Mouse (Mus musculus): ENCODE measurements at regions not wholly inside any gene's neighbourhood (a gene's known extent, or its start where the extent isn't known, plus 50 kb on each side); places are given as distances from the start of the nearest gene placed in this dataset.

DNA sequence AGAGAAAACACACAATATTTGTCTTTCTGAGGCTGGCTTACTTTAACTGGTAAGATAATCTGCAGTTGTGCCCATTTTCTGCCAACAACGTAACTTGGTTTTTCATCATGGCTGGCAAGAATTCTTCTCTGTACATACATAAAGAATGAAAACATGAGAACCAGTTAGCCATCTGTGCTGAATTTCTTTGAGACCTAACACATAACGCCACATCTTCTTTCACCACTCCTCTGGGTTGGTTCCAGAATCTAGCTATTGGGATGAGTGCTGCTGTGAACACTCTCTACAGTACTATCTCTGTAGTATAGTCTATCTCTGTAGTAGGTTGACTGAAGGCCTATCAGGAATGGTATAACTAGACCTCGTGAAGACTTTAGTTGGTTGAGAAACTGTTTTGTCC is 132.1 kb downstream of the 1700020N01Rik start:
- DNase-seq: no peak

DNA sequence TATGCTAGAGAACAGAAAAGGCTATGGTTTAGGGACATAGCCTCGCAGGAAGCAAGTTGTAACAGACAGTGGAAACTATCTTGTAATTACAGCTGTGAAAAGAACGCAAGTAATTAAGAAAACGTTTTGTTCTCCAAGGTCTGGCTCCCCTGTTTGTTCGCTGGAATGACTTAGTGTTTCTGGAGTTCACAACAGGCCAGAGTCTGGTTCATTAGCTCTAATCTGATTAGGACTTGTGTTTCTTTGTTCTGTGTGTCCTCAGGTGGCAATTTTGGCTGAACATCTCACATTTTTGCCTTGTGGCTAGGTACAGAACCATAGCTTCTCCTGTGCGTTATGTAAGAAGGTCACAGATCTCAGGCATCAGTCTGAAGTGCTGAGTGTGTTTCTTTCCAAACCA is 141.7 kb upstream of the Sgk1 start:
- no peak for DNase-seq

DNA sequence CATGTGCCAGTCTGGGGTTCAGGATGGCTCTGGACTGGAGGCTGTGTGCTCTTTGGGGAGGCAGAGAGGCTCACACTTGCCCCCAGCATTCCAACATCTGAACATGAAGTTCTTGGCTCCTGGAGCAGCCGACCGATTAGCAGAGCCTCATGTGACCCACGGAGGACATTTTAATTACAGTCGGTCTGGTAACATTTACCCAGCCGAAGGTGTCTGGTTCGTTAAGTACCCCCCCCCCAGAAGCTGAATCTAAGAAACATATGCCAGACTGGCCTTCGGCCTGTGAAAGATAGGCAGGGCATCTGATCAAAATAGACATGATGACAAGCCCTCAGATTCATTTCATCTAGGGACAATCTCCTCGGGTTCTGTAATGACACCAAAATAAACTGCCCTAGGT is 140.4 kb upstream of the Sgk1 start:
- no peak for DNase-seq

DNA sequence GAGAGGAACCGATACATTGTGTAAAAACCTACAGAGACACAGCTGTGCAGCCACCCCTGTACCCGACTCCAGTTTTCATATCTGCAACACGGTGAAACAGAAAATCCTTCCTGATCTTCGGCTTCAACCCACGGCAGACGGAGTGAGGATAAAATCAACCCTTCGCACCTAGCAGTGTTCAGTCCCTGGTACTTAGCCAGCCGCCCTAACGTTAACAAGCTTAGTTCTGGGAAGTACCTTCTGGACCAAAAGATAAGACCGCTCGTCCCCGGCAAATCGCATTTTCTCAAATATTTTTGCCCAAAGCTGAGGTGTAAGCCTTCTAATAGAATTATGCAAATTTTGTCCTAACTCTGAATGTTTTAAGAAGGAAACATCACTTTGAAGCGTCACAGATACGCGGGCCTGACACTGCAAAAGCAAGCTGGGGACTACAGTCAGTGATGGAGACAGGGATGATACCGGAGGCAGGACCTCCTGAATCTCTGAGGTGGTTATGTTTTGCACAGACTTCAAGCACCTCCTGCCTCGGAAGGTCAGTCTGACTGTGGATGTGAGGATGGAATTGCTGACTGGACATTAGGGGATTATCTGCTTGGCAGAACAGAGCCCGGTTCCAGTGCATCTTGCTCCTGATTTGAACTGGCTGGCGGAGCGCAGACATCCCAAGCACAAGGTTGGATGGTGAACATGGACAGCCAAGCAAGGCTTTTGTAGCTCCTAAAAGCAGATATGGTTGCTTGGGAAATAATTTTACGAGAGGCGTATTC is 139.8 kb upstream of the Sgk1 start:
- DNase-seq: no peak

DNA sequence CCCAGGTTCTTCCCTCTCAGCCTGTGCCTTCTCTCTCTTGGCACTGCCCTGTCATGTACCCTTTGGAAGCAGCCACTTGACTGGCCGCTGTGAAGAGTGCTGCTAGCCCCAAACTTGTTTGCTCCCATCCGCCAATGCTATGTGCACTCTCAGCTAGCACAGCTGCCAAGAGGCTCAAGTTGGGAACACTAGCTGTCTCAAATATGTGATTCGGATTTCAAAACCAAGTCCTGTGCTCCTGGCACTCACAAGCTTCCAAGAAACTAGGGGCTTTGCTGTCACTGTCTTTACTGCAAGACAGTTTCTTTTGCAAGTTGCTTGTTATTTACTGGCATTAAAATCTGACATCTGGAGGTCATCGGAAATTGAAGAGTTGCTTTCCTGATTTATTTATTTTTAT is 138.6 kb upstream of the Sgk1 start:
- no peak for DNase-seq

DNA sequence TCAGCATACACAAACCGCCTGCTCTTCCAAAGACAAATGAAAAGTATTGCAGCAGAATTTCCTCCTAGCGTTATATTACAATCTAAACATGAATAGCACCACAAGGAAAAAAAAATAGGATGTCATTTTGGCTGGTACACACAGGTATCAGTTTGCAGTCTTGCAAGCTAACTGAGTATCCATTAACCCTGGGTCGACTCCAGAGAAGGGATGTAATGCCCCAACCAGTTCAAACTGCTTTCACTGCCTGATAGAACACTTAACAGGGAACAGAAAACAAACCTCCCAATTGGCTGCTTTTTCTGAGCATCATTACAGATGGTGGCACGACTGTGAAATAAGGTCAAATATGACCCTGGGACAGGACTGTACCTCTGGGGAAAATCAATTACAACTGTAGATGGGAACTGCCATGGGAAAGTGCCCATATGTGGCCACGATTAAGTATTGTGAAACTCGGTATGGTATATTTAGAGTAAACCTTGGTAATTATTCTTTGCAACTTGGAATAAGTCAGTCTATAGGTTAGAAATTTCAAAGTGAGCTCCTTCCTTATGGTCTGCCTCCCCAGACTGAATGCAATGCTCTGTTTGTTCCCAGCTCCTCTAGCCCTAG is 137.5 kb upstream of the Sgk1 start:
- no peak for DNase-seq

DNA sequence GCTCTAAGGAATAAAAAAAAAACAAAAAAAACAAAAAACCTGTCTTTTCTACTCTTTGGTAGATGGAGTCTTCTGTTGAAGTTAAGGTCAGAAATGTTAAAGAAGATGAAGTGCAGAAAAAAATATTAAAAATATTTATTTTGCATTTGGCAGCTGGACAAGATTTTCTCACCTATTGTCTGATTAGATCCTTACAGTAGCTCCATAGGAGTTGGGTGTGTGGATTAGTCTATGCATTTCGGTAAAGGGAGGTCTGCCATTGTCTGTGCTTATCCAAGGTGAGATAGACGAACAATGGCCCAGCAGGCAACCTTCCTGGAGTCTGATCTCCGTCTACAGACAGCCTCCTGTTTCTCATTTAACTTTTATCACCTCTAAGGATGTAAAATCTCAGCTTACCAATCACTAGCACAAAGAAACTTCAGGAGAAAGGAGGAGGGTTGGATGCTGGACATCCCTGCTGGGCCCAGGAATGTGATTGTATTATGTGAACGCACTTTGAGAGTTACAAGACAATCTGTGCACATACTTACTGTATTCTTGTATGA is 136.0 kb upstream of the Sgk1 start:
- DNase-seq: no peak

DNA sequence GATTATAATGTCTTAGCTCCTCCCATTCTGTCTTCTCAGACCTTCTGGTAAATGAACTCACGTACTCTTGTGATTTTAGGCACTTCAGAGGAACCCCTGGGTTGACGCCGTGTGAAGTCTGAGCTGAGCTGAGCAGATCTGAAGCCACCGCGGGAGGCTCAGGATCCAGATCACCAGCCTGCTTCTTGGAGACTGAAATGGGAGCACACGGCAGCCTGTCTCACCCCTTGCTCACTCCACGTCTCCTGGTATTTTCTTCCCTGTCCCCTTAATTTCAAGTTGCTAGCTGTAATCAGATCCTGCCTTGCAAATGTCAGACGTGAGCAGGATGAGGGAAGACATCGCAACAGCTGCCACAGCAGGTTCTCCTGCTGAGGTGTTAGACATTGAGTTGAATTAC is 135.3 kb upstream of the Sgk1 start:
- DNase-seq: no peak

DNA sequence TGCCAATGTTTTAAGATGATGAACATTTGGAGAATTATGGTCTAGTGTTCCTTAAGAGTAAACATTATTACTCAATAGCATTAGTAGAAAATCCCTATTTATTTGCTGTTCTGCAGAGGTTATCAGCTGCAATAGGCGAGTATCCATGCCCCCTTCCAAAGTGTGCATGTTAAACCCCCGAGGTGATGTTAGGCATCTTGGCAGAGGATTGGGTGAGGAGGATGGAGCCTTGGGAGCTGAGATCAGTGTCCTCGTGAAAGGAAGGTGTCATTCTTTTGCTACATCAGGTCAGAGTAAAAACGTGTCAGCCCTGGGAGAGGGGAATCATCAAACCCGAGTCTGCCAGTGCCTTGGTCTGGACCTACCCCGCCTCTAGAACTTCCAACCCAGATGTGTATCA is 130.7 kb upstream of the Sgk1 start:
- DNase-seq: no peak

DNA sequence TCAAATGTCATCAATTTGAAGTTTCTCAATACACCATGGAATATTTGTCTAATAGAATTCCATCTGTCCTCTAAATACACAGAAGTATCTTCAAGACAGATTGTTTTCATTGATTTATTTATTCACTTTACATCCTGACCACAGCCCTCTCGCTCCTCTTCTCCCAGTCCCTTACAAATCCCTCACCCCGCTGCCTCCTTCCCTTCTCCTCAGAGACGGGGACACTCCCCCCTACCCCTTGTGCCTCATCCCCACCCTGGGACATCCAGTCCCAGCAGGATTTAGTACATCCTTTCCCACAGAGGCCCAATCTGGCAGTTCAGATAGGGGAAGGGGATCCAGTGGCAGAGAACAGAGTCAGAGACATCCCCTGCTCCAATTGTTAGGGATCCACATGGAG is 129.6 kb upstream of the Sgk1 start:
- DNase-seq: no peak

DNA sequence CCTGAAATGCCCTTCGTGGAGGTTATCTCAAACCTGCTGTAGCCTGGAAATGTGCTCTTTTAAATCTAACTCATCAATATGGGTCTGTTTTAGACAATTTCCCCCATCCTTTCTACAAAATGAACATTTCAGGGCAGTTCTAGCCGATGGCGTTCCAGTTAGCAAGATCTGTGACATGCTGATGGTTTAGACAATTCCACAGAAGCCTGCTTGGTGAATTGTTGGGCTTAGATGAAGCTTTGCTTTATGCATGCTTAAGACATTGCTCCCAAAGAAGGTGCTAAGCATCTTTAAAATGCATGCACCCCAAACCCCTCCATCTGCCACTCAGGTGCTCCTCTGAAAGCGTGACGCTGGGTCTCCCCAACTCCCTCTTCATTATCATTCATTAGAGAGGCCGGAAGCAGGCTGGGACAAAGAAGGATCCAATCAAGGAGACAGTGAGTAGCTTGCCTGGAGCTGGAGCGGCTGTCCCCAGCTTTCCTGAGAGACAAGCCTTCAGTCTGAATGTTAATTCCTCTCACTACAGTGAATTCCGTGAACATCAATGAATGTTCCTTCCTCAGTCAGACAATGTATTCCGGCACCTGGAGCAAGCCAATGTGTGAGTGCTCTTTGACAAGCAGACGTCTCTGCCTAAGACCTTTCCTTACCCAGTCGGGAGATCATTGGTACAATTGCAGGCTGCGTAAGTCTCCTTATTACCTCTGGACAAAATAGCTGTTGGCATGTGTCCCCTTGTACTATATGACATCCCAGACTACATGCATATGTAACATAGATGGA is 127.0 kb upstream of the Sgk1 start:
- no peak for DNase-seq

DNA sequence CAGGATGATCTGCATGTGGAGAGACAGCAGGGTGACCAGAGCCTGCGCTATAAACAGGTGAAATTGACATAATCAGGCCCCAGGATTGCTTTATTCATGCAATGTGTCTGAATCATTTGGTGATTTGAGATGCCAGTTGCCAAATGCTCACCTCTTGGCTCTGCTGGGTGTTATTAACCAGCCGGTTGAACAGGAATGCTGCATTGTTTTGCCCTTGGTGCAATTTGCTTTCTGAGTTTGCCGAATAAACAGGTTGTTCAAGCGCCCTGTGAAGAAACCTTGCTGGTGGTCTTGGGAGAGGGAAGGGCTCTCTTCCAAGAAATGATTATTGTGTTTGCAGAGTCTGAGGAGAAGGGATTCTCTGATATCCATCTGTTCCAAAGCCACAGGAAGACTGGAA is 126.3 kb upstream of the Sgk1 start:
- DNase-seq: no peak

DNA sequence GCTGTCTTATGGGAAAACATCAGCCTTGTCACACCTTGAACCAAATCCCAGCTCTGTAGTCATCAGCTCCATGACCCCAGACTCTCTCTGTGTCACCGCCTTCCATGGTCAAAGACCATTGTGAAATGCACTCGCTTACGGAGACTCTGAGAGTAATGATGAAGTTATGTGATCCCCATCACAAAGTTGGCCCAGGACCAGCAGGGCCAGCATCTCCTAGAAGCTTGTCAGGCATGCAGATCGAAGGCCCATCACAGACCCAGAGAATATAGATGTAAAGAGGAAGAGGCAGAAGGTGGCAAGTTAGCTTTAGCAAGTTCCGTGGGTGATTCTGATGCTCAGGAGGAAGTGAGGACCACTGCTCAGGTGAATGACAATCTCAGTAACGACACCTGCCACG is 125.2 kb upstream of the Sgk1 start:
- DNase-seq: peak; percentile 70

DNA sequence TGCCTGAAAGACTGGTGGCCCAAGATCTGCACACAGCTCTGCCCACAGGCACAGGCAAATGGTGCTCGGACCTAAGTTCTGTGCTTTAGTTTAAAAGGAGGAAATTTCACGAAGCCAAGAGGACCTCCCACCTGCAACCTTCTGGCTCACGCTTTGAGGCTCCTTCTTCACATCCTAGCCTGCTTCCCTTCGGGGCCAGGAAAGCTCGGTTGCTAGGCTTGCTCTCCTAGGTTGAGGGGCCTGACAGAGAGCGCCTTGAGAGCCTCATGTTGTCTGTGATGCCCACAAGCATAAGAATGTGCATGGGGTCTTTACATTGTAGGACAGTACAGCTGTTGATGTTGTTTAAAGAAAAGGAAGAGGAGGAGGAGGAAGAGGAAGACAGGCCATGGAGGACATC is 123.9 kb upstream of the Sgk1 start:
- no peak for DNase-seq

DNA sequence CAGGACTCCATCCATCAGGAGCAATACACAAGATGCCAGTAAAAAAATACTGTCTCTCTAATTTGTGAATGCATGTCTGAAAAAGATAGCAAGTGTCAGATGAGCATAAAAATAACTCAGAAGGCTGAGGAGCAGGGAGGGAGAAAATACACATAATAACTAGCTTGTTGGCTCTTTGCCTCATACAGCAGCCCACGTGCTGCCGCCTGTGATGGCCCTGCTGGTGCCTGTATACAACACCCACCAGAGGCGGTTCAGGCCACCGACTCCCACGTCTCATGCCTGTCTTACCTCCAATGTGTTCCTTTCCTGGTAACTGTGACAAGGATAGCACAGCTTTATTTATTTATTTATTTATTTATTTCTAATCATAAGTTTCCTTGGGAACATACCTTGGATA is 119.5 kb upstream of the Sgk1 start:
- no peak for DNase-seq

DNA sequence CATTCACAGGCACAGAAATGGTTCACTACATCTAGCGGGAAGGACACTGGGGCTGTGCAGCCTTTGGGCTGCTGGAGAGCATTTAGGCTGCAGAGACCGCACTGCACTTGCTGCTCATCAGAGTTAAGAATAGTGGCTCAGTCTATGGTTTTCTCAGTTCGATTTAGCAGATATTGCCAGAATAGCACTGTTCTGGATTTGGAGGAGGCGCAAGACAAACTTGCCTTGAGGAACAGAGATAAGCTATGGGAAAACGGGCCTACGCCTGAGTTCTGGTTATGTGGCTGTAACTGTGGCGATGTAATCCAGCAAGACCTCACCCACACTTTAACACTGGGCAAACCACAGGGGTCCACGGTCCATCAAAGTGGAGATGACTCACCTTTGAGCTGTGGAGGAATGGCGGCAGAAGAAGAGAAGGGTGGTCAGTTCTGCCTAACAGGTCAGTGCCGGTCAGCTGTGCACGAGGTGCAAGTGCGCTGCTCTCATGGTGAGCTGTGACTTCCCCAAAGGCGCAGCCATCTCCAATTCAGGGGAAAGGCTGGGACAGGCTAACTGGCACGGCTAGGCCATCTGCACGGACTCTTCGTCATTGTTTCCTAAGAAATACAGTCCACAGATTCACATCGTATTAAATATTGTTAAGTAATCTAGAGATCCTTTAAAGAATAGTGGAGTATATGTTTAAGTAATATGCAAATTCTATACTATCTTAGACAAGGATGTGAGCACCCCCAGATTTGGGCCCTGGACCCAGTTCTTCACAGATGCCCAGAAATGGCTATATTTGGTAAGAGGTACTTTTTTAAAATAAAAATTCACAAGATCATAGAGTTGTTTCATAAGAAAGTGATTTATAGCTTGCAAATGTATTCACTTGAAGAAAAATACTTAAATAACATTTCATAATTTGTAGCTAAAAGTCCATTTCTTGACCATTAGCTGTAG is 118.7 kb upstream of the Sgk1 start:
- no peak for DNase-seq

DNA sequence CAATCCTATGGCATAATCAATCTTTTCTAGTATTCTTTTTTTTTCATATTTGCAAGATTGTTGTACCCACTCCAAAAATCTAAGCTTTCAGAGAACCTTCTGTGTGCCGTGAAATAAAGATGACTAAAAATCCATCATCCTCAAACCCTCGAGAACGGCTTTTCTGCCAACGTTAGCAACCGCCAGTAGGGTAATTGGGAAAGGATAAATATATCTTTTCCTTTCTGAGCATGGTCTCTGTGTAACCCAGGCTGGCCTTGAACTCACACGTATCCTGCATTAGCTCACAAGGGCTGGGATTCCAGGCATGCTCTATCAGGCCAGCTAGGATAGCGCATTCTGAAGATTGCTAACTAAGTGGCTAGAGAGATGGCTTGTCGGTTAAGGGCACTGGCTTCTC is 117.9 kb upstream of the Sgk1 start:
- no peak for DNase-seq

DNA sequence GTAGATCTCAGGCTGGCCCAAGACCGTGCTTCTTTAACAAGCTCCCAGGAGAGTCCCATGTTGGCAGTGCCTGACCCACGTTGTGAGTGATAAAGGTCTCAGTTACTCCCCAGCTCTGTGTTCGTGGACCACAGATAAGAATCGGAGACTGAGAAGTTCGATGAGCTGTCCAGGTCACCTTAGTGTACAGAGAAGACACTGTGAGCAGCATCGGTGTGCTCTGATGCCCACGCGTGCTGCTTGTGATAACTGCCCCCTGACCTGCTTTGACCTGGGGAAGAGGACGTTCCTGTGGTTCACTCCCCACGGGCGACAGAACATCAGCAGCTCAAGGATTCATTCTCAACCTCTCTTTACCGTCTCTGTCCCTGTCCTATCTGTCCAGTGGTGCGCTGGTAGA is 117.1 kb upstream of the Sgk1 start:
- DNase-seq: no peak

DNA sequence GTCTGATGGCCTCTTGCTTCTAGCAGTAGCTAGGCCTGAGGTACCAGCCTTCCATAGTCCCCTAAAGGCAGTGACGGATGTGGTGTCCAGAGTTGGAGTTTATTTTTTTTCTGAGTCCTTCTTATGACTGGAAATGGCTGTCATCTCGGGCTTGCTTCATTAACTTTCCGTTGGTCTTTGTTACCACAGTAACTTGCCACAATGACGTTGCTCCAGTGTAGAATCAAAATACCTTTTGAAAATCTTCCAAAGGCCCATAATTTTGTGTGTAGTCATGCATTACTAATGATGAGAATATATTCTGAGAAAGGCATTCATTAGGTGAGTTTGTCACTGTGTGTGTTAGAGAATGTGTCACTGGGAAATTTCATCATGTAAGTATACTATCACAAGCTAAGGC is 108.4 kb upstream of the Sgk1 start:
- DNase-seq: no peak

DNA sequence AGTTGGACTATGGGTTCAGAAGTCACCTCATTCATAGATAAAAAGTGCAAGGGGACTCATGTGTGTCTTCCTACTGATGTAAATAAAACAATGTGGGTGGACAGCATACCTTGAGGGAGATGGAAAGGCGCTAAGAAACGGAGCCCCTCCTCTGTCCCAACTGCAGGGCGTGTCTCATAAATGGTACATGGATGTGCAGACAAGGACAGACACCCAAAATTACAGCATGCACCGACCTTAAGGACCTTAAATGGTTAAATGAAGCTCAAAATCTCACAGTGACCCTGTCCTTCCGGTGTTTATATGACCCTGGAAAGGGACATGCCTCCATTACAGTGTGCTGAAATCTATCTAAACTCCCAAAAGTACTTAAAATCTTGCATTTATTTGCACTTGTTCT is 106.5 kb upstream of the Sgk1 start:
- no peak for DNase-seq

DNA sequence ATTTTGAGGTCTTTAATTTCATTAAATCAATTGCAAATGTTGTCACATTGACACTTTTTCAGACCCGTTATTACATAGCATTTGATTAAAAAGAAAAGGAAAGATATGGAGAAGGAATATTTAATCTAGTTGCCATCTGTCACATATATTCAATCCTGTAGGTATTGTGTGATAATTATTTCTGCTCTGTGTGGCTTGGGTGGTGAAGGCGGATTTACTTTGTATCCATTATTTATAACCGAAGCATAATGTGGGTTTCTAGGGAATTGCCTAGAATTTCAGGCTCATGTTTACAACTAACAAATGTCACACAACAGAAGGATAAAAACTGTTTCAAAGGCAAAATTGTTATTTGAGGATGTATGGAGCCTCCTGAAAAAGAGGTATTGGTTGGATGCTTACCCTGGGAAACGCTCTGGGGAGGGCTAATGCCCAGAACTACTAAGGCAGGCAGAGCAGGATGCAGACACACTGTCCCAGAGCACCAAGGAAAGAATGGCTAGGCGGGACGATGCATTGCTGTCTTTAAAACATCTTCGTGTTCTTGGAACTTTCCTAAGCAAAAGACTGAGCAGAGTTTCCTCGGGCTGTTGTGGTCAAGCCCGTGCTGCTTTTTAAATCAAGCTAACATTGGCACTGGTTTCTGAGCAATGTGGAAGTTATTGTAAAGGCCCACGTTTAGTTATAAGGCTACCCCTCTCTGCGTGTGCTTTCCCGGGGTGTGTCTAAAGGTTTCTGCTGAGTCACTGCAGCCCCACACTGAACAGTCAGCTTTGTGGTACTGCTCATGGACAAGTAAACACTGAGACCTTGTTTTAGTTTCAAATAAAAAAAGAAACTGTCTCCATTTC is 105.8 kb upstream of the Sgk1 start:
- DNase-seq: no peak

DNA sequence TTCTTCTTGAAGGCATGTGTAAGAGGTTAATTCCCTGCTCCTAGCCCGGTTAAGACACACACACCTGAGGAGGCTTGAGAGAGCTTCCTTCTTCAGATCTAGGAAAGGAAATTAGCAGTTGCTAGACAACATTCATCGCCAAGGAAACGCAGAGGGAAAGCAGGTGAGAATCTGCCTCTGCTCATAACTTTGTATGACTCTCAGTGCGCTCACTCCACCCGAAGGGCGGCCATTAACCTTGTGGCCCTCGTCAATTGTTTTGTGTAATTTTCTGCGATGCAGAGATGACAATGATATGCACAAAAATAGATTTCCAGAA is 105.3 kb upstream of the Sgk1 start:
- no peak for DNase-seq

All from adrenal gland, adult 8-10 months (tissue).